Mouse (Mus musculus): ENCODE results near the gene Fam114a2. TPM values are rescaled to one million over a fixed set of nuclear protein-coding genes. Genes with fewer than 3 reads are reported as not detected.

Fam114a2 gene
- polyA plus RNA-seq, 1 experiment from 2014 or later: 54.5 TPM

GRCm38 (mm10) chr11:57506899-57507298, 11.5 kb downstream of the Fam114a2 start:
- no peak for ATAC-seq (replicated peaks; ENCODE audit: low FRiP score)

DNA sequence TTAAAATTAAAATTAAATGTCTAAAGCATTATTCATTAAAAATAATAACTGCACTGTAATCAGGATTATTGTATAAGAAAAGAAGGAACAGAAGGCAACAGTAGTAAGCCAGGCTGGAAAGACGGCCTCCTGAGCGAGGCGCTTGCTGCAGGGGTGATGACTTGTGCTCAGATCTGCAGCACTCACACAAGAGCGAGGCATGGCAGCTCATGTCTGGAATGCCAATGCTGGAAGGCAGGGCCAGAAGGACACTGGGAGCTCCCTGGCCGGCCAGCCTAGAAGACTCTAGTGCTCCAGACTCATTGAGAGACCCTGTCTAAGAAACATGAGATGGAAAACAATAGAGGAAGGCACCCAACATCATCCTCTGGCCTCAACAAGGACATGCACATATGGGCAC, 15.3 kb downstream of the Fam114a2 start:
- peaks cover 4% of the 10 kb centered on the region; the same call in 1 of the 2 replicates for H3K4me1 ChIP-seq (replicated peaks; ENCODE audit: control insufficient read depth, insufficient read depth, low read length)
- H3K27me3 ChIP-seq (ENCODE audit: control insufficient read depth, insufficient read depth, low read length): no peaks in the 10 kb centered on the region
- ATAC-seq (replicated peaks; ENCODE audit: low FRiP score) (no peak), DNase-seq (ENCODE audit: low spot score) (no peak)
- H3K4me3 ChIP-seq (ENCODE audit: low read depth, low read length): no peak overlapping the region
- no peak overlapping the region for H3K4me2 ChIP-seq (ENCODE audit: low read depth, low read length, severe bottlenecking)
- H3K36me3 ChIP-seq (ENCODE audit: control insufficient read depth, insufficient read depth, low read length): peaks cover 6% of the 10 kb centered on the region; the same call in 1 of the 2 replicates
- H3K9ac ChIP-seq (ENCODE audit: low read length): no peak overlapping the region
- WGBS: 91% methylated on average over 5 of the region's 5 CpGs
- H3K9me3 ChIP-seq (ENCODE audit: control insufficient read depth, low read length): no peaks in the 10 kb centered on the region
- H3K27ac ChIP-seq (ENCODE audit: low read depth, low read length): no peak overlapping the region

More at GRCm38 (mm10) chr11:57506899-57507298, 11.5 kb downstream of the Fam114a2 start:
- Histone ChIP-seq H3K9me3 (ENCODE audit: control insufficient read depth, low read length) (no peaks in the 10 kb centered on the region), H3K27ac (ENCODE audit: low read depth, low read length) (peak overlapping the region; percentile 31; the same call in 1 of the 2 replicates), H3K36me3 (ENCODE audit: control insufficient read depth, insufficient read depth, low read length) (peaks cover 6% of the 10 kb centered on the region; the same call in 1 of the 2 replicates), H3K4me1 (replicated peaks; ENCODE audit: control insufficient read depth, insufficient read depth, low read length) (peaks cover 4% of the 10 kb centered on the region; the same call in 1 of the 2 replicates), H3K4me3 (ENCODE audit: low read depth, low read length) (no peak overlapping the region), H3K27me3 (ENCODE audit: control insufficient read depth, insufficient read depth, low read length) (no peaks in the 10 kb centered on the region), H3K4me2 (ENCODE audit: low read depth, low read length, severe bottlenecking) (no peak overlapping the region), H3K9ac (ENCODE audit: low read length) (no peak overlapping the region)
- no peak for DNase-seq (ENCODE audit: low spot score)
- 44% methylated on average over 6 of the region's 6 CpGs for WGBS

GRCm38 (mm10) chr11:57498215-57498614, 20.2 kb downstream of the Fam114a2 start:
- DNase-seq (ENCODE audit: low spot score): no peak
- Histone ChIP-seq H3K9me3 (ENCODE audit: control insufficient read depth, low read length) (no peaks in the 10 kb centered on the region), H3K9ac (ENCODE audit: low read length) (no peak overlapping the region), H3K36me3 (ENCODE audit: control insufficient read depth, insufficient read depth, low read length) (peaks cover 4% of the 10 kb centered on the region; the same call in 1 of the 2 replicates), H3K27ac (ENCODE audit: low read depth, low read length) (no peak overlapping the region), H3K27me3 (ENCODE audit: control insufficient read depth, insufficient read depth, low read length) (no peaks in the 10 kb centered on the region), H3K4me3 (ENCODE audit: low read depth, low read length) (no peak overlapping the region), H3K4me2 (ENCODE audit: low read depth, low read length, severe bottlenecking) (no peak overlapping the region), H3K4me1 (replicated peaks; ENCODE audit: control insufficient read depth, insufficient read depth, low read length) (no peaks in the 10 kb centered on the region)
- 96% methylated on average over 5 of the region's 5 CpGs for WGBS
- no peak for ATAC-seq (replicated peaks; ENCODE audit: low FRiP score)

DNA sequence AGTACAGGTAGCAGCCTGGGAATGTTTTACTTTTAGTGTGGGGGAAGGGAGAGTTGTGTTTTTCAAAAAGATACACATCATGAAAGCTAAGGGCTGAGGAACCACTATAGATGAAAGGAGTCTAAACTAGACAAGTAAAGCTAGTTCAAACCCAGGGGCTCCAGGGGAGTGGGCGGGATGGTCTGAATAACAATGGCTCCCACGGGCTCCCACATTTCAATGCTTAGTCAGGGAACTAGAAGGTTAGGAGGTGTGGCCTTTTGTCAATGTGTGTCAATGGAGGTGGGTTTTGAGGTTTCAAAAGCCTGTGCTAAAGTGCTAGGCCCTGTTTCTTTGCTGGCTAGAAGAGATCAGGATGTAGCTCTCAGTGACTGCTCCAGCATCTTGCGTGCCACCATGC, 20.7 kb downstream of the Fam114a2 start:
- no peak overlapping the region for H3K4me2 ChIP-seq (ENCODE audit: low read depth, low read length, severe bottlenecking)
- no peaks in the 10 kb centered on the region for H3K27me3 ChIP-seq (ENCODE audit: control insufficient read depth, insufficient read depth, low read length)
- DNase-seq (ENCODE audit: low spot score): no peak
- H3K9ac ChIP-seq (ENCODE audit: low read length): no peak overlapping the region
- ATAC-seq (replicated peaks; ENCODE audit: low FRiP score): no peak
- H3K36me3 ChIP-seq (ENCODE audit: control insufficient read depth, insufficient read depth, low read length): peaks cover 4% of the 10 kb centered on the region; the same call in 1 of the 2 replicates
- H3K4me3 ChIP-seq (ENCODE audit: low read depth, low read length): no peak overlapping the region
- H3K4me1 ChIP-seq (replicated peaks; ENCODE audit: control insufficient read depth, insufficient read depth, low read length): no peaks in the 10 kb centered on the region
- H3K27ac ChIP-seq (ENCODE audit: low read depth, low read length): no peak overlapping the region
- 62% methylated on average over 3 of the region's 3 CpGs for WGBS
- no peaks in the 10 kb centered on the region for H3K9me3 ChIP-seq (ENCODE audit: control insufficient read depth, low read length)

DNA sequence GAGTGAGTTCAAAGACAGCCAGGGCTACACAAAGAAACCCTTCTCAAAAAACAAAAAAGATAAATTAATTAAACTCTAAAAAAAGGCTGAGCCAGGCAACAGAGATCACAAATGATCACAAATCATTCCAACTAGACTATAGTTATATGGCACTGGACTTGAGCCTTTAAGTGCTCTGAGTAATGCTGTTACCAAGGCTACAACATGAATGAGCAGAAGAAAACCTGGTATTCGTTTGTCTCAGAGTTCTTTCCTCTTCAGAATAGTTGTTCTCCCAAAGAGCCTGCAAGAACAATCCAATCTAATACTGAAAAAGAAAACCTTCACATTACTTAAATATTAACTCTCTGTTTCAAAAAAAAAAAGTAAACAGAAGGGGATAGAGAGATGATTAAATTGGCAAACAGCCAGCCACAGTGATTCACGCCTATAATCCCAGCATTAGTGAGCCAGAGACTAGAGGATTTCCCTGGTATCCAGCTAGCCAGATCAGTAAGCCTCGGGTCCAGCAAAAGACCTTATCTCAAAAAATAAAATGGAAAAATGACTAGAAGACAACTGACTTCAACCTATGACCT, 21.9 kb downstream of the Fam114a2 start:
- DNase-seq (ENCODE audit: low spot score) (no peak), ATAC-seq (replicated peaks; ENCODE audit: low FRiP score) (no peak)
- Histone ChIP-seq H3K9ac (ENCODE audit: low read length) (no peak overlapping the region), H3K27me3 (ENCODE audit: control insufficient read depth, insufficient read depth, low read length) (no peaks in the 10 kb centered on the region), H3K27ac (ENCODE audit: low read depth, low read length) (no peak overlapping the region), H3K4me3 (ENCODE audit: low read depth, low read length) (no peak overlapping the region), H3K4me2 (ENCODE audit: low read depth, low read length, severe bottlenecking) (no peak overlapping the region), H3K4me1 (replicated peaks; ENCODE audit: control insufficient read depth, insufficient read depth, low read length) (no peaks in the 10 kb centered on the region), H3K36me3 (ENCODE audit: control insufficient read depth, insufficient read depth, low read length) (peaks cover 4% of the 10 kb centered on the region; the same call in 1 of the 2 replicates), H3K9me3 (ENCODE audit: control insufficient read depth, low read length) (no peaks in the 10 kb centered on the region)
- WGBS: 63% methylated on average over 3 of the region's 3 CpGs

- no peak overlapping the region for H3K4me3 ChIP-seq (ENCODE audit: low read depth, low read length)
- no peak overlapping the region for H3K9ac ChIP-seq (ENCODE audit: low read length)
- no peak overlapping the region for H3K4me2 ChIP-seq (ENCODE audit: low read depth, low read length, severe bottlenecking)
- H3K9me3 ChIP-seq (ENCODE audit: control insufficient read depth, low read length): no peaks in the 10 kb centered on the region
- no peaks in the 10 kb centered on the region for H3K4me1 ChIP-seq (replicated peaks; ENCODE audit: control insufficient read depth, insufficient read depth, low read length)
- WGBS: 80% methylated on average over 5 of the region's 5 CpGs
- peaks cover 2% of the 10 kb centered on the region; the same call in 1 of the 2 replicates for H3K36me3 ChIP-seq (ENCODE audit: control insufficient read depth, insufficient read depth, low read length)
- no peak overlapping the region for H3K27ac ChIP-seq (ENCODE audit: low read depth, low read length)
- no peaks in the 10 kb centered on the region for H3K27me3 ChIP-seq (ENCODE audit: control insufficient read depth, insufficient read depth, low read length)
- DNase-seq (ENCODE audit: low spot score) (no peak), ATAC-seq (replicated peaks; ENCODE audit: low FRiP score) (no peak)
These were observed 30.0 kb downstream of the Fam114a2 start for GRCm38 (mm10) chr11:57488436-57488835.

GRCm38 (mm10) chr11:57478077-57478476, 40.3 kb downstream of the Fam114a2 start:
- peak; percentile 33; the same call in 1 of the 2 replicates for ATAC-seq (replicated peaks; ENCODE audit: low FRiP score)
- Histone ChIP-seq H3K27ac (ENCODE audit: low read depth, low read length) (no peak overlapping the region), H3K9ac (ENCODE audit: low read length) (no peak overlapping the region), H3K4me2 (ENCODE audit: low read depth, low read length, severe bottlenecking) (no peak overlapping the region), H3K4me3 (ENCODE audit: low read depth, low read length) (no peak overlapping the region), H3K36me3 (ENCODE audit: control insufficient read depth, insufficient read depth, low read length) (no peaks in the 10 kb centered on the region), H3K4me1 (replicated peaks; ENCODE audit: control insufficient read depth, insufficient read depth, low read length) (no peaks in the 10 kb centered on the region), H3K9me3 (ENCODE audit: control insufficient read depth, low read length) (no peaks in the 10 kb centered on the region), H3K27me3 (ENCODE audit: control insufficient read depth, insufficient read depth, low read length) (no peaks in the 10 kb centered on the region)
- DNase-seq (ENCODE audit: low spot score): no peak
- WGBS: 75% methylated on average over 5 of the region's 5 CpGs

GRCm38 (mm10) chr11:57475119-57475518, 43.3 kb downstream of the Fam114a2 start:
- Histone ChIP-seq H3K27ac (ENCODE audit: low read depth, low read length) (no peak overlapping the region), H3K9ac (ENCODE audit: low read length) (no peak overlapping the region), H3K4me2 (ENCODE audit: low read depth, low read length, severe bottlenecking) (no peak overlapping the region), H3K9me3 (ENCODE audit: control insufficient read depth, low read length) (no peaks in the 10 kb centered on the region), H3K36me3 (ENCODE audit: control insufficient read depth, insufficient read depth, low read length) (no peaks in the 10 kb centered on the region), H3K4me1 (replicated peaks; ENCODE audit: control insufficient read depth, insufficient read depth, low read length) (no peaks in the 10 kb centered on the region), H3K27me3 (ENCODE audit: control insufficient read depth, insufficient read depth, low read length) (no peaks in the 10 kb centered on the region), H3K4me3 (ENCODE audit: low read depth, low read length) (no peak overlapping the region)
- WGBS: 51% methylated on average over 6 of the region's 6 CpGs
- DNase-seq (ENCODE audit: low spot score) (peak; percentile 69), ATAC-seq (replicated peaks; ENCODE audit: low FRiP score) (no peak)
